Mouse (Mus musculus): ENCODE results near the gene Cactin.
A peak's percentile ranks its signal among the peaks of the same experiment; 100 is the strongest.

The Cactin gene

GRCm38 (mm10) chr10:81356991-81357844, 36.3 kb downstream of the Cactin start, which contains the start of gene Mfsd12:
TSS of gene Mfsd12 (plus strand) at chr10:81357491.
- Histone ChIP-seq H3K4me1 (replicated peaks; ENCODE audit: low read depth, low read length) (peaks cover 94% of the 10 kb centered on the region), H3K9me3 (ENCODE audit: low read length) (no peaks in the 10 kb centered on the region), H3K4me3 (replicated peaks; ENCODE audit: low read length) (peak within 1 kb of the TSS; percentile 93), H3K27me3 (ENCODE audit: insufficient read depth, low read length) (no peaks in the 10 kb centered on the region), H3K36me3 (ENCODE audit: insufficient read depth, low read length) (peaks cover 38% of the 10 kb centered on the region)
- TF ChIP-seq NANOG (IDR thresholded peaks at IDR 0.05; ENCODE audit: borderline replicate concordance, low read length) (no peak), POU5F1 (IDR thresholded peaks at IDR 0.05; ENCODE audit: borderline replicate concordance, low read length) (no peak)

GRCm38 (mm10) chr10:81358209-81358608, 37.3 kb downstream of the Cactin start:
- H3K4me3 ChIP-seq (replicated peaks; ENCODE audit: low read length) = peak overlapping the region; percentile 93
- H3K4me1 ChIP-seq (replicated peaks; ENCODE audit: low read depth, low read length) = peaks cover 94% of the 10 kb centered on the region
- H3K9me3 ChIP-seq (ENCODE audit: low read length) = no peaks in the 10 kb centered on the region
- peaks cover 48% of the 10 kb centered on the region for H3K36me3 ChIP-seq (ENCODE audit: insufficient read depth, low read length)
- no peaks in the 10 kb centered on the region for H3K27me3 ChIP-seq (ENCODE audit: insufficient read depth, low read length)
- TF ChIP-seq NANOG (IDR thresholded peaks at IDR 0.05; ENCODE audit: borderline replicate concordance, low read length) (no peak), POU5F1 (IDR thresholded peaks at IDR 0.05; ENCODE audit: borderline replicate concordance, low read length) (no peak), CTCF (conservative IDR thresholded peaks at IDR 0.05; ENCODE audit: low read length) (no peak)

- Histone ChIP-seq H3K4me3 (replicated peaks; ENCODE audit: low read length) (peak overlapping the region; percentile 93), H3K27me3 (ENCODE audit: insufficient read depth, low read length) (no peaks in the 10 kb centered on the region), H3K9me3 (ENCODE audit: low read length) (no peaks in the 10 kb centered on the region), H3K4me1 (replicated peaks; ENCODE audit: low read depth, low read length) (peaks cover 94% of the 10 kb centered on the region), H3K36me3 (ENCODE audit: insufficient read depth, low read length) (peaks cover 54% of the 10 kb centered on the region)
- TF ChIP-seq NANOG (IDR thresholded peaks at IDR 0.05; ENCODE audit: borderline replicate concordance, low read length) = no peak
These were observed 37.9 kb downstream of the Cactin start for GRCm38 (mm10) chr10:81358841-81359240.

GRCm38 (mm10) chr10:81360721-81361120, 39.8 kb downstream of the Cactin start:
- Histone ChIP-seq H3K36me3 (ENCODE audit: insufficient read depth, low read length) (peaks cover 65% of the 10 kb centered on the region), H3K9me3 (ENCODE audit: low read length) (no peaks in the 10 kb centered on the region), H3K4me1 (replicated peaks; ENCODE audit: low read depth, low read length) (peaks cover 94% of the 10 kb centered on the region), H3K4me3 (replicated peaks; ENCODE audit: low read length) (peak overlapping the region; percentile 50), H3K27me3 (ENCODE audit: insufficient read depth, low read length) (peaks cover 2% of the 10 kb centered on the region; the same call in 1 of the 2 replicates)
- TF ChIP-seq NANOG (IDR thresholded peaks at IDR 0.05; ENCODE audit: borderline replicate concordance, low read length) (no peak), CTCF (conservative IDR thresholded peaks at IDR 0.05; ENCODE audit: low read length) (no peak)

- H3K4me1 ChIP-seq (replicated peaks; ENCODE audit: low read depth, low read length) = peaks cover 98% of the 10 kb centered on the region
- TF ChIP-seq NANOG (IDR thresholded peaks at IDR 0.05; ENCODE audit: borderline replicate concordance, low read length) (no peak), CTCF (conservative IDR thresholded peaks at IDR 0.05; ENCODE audit: low read length) (no peak), POU5F1 (IDR thresholded peaks at IDR 0.05; ENCODE audit: borderline replicate concordance, low read length) (no peak)
- H3K9me3 ChIP-seq (ENCODE audit: low read length) = no peaks in the 10 kb centered on the region
- peaks cover 2% of the 10 kb centered on the region; the same call in 1 of the 2 replicates for H3K27me3 ChIP-seq (ENCODE audit: insufficient read depth, low read length)
- peaks cover 82% of the 10 kb centered on the region for H3K36me3 ChIP-seq (ENCODE audit: insufficient read depth, low read length)
- peak overlapping the region; percentile 66 for H3K4me3 ChIP-seq (replicated peaks; ENCODE audit: low read length)
These were observed 41.5 kb downstream of the Cactin start for GRCm38 (mm10) chr10:81362336-81362949.

- peaks cover 91% of the 10 kb centered on the region for H3K36me3 ChIP-seq (ENCODE audit: insufficient read depth, low read length)
- peaks cover 100% of the 10 kb centered on the region for H3K4me1 ChIP-seq (replicated peaks; ENCODE audit: low read depth, low read length)
- peak overlapping the region; percentile 66 for H3K4me3 ChIP-seq (replicated peaks; ENCODE audit: low read length)
- H3K9me3 ChIP-seq (ENCODE audit: low read length) = no peaks in the 10 kb centered on the region
- peaks cover 2% of the 10 kb centered on the region; the same call in 1 of the 2 replicates for H3K27me3 ChIP-seq (ENCODE audit: insufficient read depth, low read length)
- TF ChIP-seq POU5F1 (IDR thresholded peaks at IDR 0.05; ENCODE audit: borderline replicate concordance, low read length) (no peak), CTCF (conservative IDR thresholded peaks at IDR 0.05; ENCODE audit: low read length) (no peak), NANOG (IDR thresholded peaks at IDR 0.05; ENCODE audit: borderline replicate concordance, low read length) (no peak)
These were observed 42.8 kb downstream of the Cactin start for GRCm38 (mm10) chr10:81363436-81364346.

GRCm38 (mm10) chr10:81364666-81365065, 43.8 kb downstream of the Cactin start:
- Histone ChIP-seq H3K36me3 (ENCODE audit: insufficient read depth, low read length) (peaks cover 91% of the 10 kb centered on the region), H3K27me3 (ENCODE audit: insufficient read depth, low read length) (peaks cover 2% of the 10 kb centered on the region; the same call in 1 of the 2 replicates), H3K4me3 (replicated peaks; ENCODE audit: low read length) (peak overlapping the region; percentile 66), H3K9me3 (ENCODE audit: low read length) (no peaks in the 10 kb centered on the region), H3K4me1 (replicated peaks; ENCODE audit: low read depth, low read length) (peaks cover 100% of the 10 kb centered on the region)
- TF ChIP-seq POU5F1 (IDR thresholded peaks at IDR 0.05; ENCODE audit: borderline replicate concordance, low read length) (no peak), NANOG (IDR thresholded peaks at IDR 0.05; ENCODE audit: borderline replicate concordance, low read length) (no peak), CTCF (conservative IDR thresholded peaks at IDR 0.05; ENCODE audit: low read length) (no peak)

- no peak for TF ChIP-seq NANOG (IDR thresholded peaks at IDR 0.05; ENCODE audit: borderline replicate concordance, low read length)
- no peak for TF ChIP-seq CTCF (conservative IDR thresholded peaks at IDR 0.05; ENCODE audit: low read length)
- no peak for TF ChIP-seq POU5F1 (IDR thresholded peaks at IDR 0.05; ENCODE audit: borderline replicate concordance, low read length)
- Histone ChIP-seq H3K27me3 (ENCODE audit: insufficient read depth, low read length) (peaks cover 2% of the 10 kb centered on the region; the same call in 1 of the 2 replicates), H3K4me1 (replicated peaks; ENCODE audit: low read depth, low read length) (peaks cover 100% of the 10 kb centered on the region), H3K9me3 (ENCODE audit: low read length) (no peaks in the 10 kb centered on the region), H3K36me3 (ENCODE audit: insufficient read depth, low read length) (peaks cover 91% of the 10 kb centered on the region), H3K4me3 (replicated peaks; ENCODE audit: low read length) (peak overlapping the region; percentile 66; the same call in 1 of the 2 replicates)
These were observed 44.2 kb downstream of the Cactin start for GRCm38 (mm10) chr10:81365073-81365472.

All from E14TG2a.4 (cell line).